Mouse (Mus musculus) liver, embryonic 16.5 days (tissue): ENCODE data around the gene Ctnnd2. TPM values are rescaled to one million over a fixed set of nuclear protein-coding genes. Genes with fewer than 3 reads are reported as not detected.

Source experiments
- ATAC-seq: fragments of 200-750 bp; cut with Nextera tagmentation; 2 replicates; pipeline ENCODE4 v1.8.0; 2017; ENCODE audit warnings: low read depth, mild to moderate bottlenecking, moderate number of reproducible peaks, moderate library complexity
- H3K27ac ChIP-seq: fragments of 300-500 bp; sonication (generic); 2 replicates; pipeline ENCODE4 v1.5.1; 2014; ENCODE audit warnings: mild to moderate bottlenecking, low read length
- H3K27me3 ChIP-seq: fragments of 300-500 bp; sonication (generic); 2 replicates; pipeline ENCODE4 v1.6.1; 2014; ENCODE audit warnings: low read depth, low read length, mixed read lengths; ENCODE audit not compliant: control insufficient read depth, insufficient read depth
- H3K36me3 ChIP-seq: fragments of 300-500 bp; sonication (generic); 2 replicates; pipeline ENCODE4 v1.6.1; 2014; ENCODE audit warnings: mild to moderate bottlenecking; ENCODE audit not compliant: control insufficient read depth, insufficient read depth
- H3K4me1 ChIP-seq: fragments of 300-500 bp; sonication (generic); 2 replicates; pipeline ENCODE4 v1.6.1; 2014; ENCODE audit warnings: low read depth, low read length, mixed read lengths; ENCODE audit not compliant: control insufficient read depth
- H3K4me2 ChIP-seq: fragments of 300-500 bp; sonication (generic); 2 replicates; pipeline ENCODE4 v1.6.1; 2014; ENCODE audit warnings: low read depth, low read length, mixed read lengths
- H3K4me3 ChIP-seq: fragments of 300-500 bp; sonication (generic); 2 replicates; pipeline ENCODE4 v1.5.1; 2014; ENCODE audit warnings: low read depth, mild to moderate bottlenecking, low read length
- H3K9ac ChIP-seq: fragments of 300-500 bp; sonication (generic); 2 replicates; pipeline ENCODE4 v1.6.1; 2014; ENCODE audit warnings: low read depth, low read length
- H3K9me3 ChIP-seq: fragments of 300-500 bp; sonication (generic); replicated peaks from 2 replicates; pipeline ENCODE4 v1.6.1; 2016; ENCODE audit warnings: low read length; ENCODE audit not compliant: control insufficient read depth
- WGBS: fragments of 180-500 bp; shearing (Covaris S2); extraction: QIAGEN DNeasy Blood & Tissue Kit; methylation state at CpG from one replicate; pipeline ENCODE4 v1.1.7; 2014; ENCODE audit not compliant: insufficient replicate concordance; 5-methylcytosine and 5-hydroxymethylcytosine counted together
- polyA plus RNA-seq: library from polyadenylated mRNA; unstranded; fragments of >200 nt; fragmentation: Nextera tagmentation; extraction: Ambion mirVana; gene quantifications from 2 replicates; pipeline ENCODE4 v1.2.1, GENCODE M21; 2015

Gene Ctnnd2
- polyA plus RNA-seq, 1 experiment from 2014 or later, result 0.28 TPM

- ATAC-seq, result no peak
- 72% methylated on average over 14 of the region's 14 CpGs for WGBS
Observed at GRCm38 (mm10) chr15:30682360-30683119, 510.1 kb downstream of the Ctnnd2 start.

GRCm38 (mm10) chr15:30686206-30687101 is 514.1 kb downstream of the Ctnnd2 start:
- H3K4me1 ChIP-seq, result no peaks in the 10 kb centered on the region
- H3K4me2 ChIP-seq, result no peak overlapping the region
- no peak overlapping the region for H3K27ac ChIP-seq
- H3K9ac ChIP-seq, result no peak overlapping the region
- H3K27me3 ChIP-seq, result no peaks in the 10 kb centered on the region
- H3K36me3 ChIP-seq, result no peaks in the 10 kb centered on the region
- H3K4me3 ChIP-seq, result no peak overlapping the region
- no peak for ATAC-seq
- no peaks in the 10 kb centered on the region for H3K9me3 ChIP-seq
- 31% methylated on average over 4 of the region's 4 CpGs for WGBS

More at GRCm38 (mm10) chr15:30682360-30683119, 510.1 kb downstream of the Ctnnd2 start:
- H3K36me3 ChIP-seq, result no peaks in the 10 kb centered on the region
- H3K4me2 ChIP-seq, result no peak overlapping the region
- H3K9me3 ChIP-seq, result no peaks in the 10 kb centered on the region
- H3K27me3 ChIP-seq, result no peaks in the 10 kb centered on the region
- no peak overlapping the region for H3K4me3 ChIP-seq
- no peak overlapping the region for H3K27ac ChIP-seq
- H3K9ac ChIP-seq, result no peak overlapping the region
- no peaks in the 10 kb centered on the region for H3K4me1 ChIP-seq

GRCm38 (mm10) chr15:30693754-30694205 is 521.4 kb downstream of the Ctnnd2 start:
- no peaks in the 10 kb centered on the region for H3K36me3 ChIP-seq
- 58% methylated on average over 6 of the region's 6 CpGs for WGBS
- ATAC-seq, result no peak
- no peaks in the 10 kb centered on the region for H3K27me3 ChIP-seq
- no peaks in the 10 kb centered on the region for H3K4me1 ChIP-seq
- no peaks in the 10 kb centered on the region for H3K9me3 ChIP-seq
- H3K4me2 ChIP-seq, result no peak overlapping the region
- H3K4me3 ChIP-seq, result no peak overlapping the region
- no peak overlapping the region for H3K9ac ChIP-seq
- no peak overlapping the region for H3K27ac ChIP-seq

GRCm38 (mm10) chr15:30694286-30694685 is 521.9 kb downstream of the Ctnnd2 start:
- H3K4me3 ChIP-seq, result no peak overlapping the region
- H3K4me1 ChIP-seq, result no peaks in the 10 kb centered on the region
- WGBS, result 54% methylated on average over 1 of the region's 1 CpGs
- no peaks in the 10 kb centered on the region for H3K36me3 ChIP-seq
- H3K27me3 ChIP-seq, result no peaks in the 10 kb centered on the region
- no peak overlapping the region for H3K9ac ChIP-seq
- no peaks in the 10 kb centered on the region for H3K9me3 ChIP-seq
- no peak for ATAC-seq
- H3K27ac ChIP-seq, result no peak overlapping the region
- H3K4me2 ChIP-seq, result no peak overlapping the region

GRCm38 (mm10) chr15:30695859-30696258 is 523.5 kb downstream of the Ctnnd2 start:
- no peaks in the 10 kb centered on the region for H3K36me3 ChIP-seq
- H3K4me1 ChIP-seq, result no peaks in the 10 kb centered on the region
- 56% methylated on average over 6 of the region's 6 CpGs for WGBS
- no peak overlapping the region for H3K4me3 ChIP-seq
- no peaks in the 10 kb centered on the region for H3K27me3 ChIP-seq
- no peak overlapping the region for H3K4me2 ChIP-seq
- no peak overlapping the region for H3K9ac ChIP-seq
- H3K27ac ChIP-seq, result no peak overlapping the region
- no peak for ATAC-seq
- H3K9me3 ChIP-seq, result no peaks in the 10 kb centered on the region; the same call in 1 of the 2 replicates

GRCm38 (mm10) chr15:30697356-30697755 is 525.0 kb downstream of the Ctnnd2 start:
- ATAC-seq, result no peak
- H3K27me3 ChIP-seq, result no peaks in the 10 kb centered on the region
- no peaks in the 10 kb centered on the region for H3K4me1 ChIP-seq
- H3K4me3 ChIP-seq, result no peak overlapping the region
- no peak overlapping the region for H3K4me2 ChIP-seq
- H3K27ac ChIP-seq, result no peak overlapping the region
- H3K36me3 ChIP-seq, result no peaks in the 10 kb centered on the region
- WGBS, result 58% methylated on average over 5 of the region's 5 CpGs
- H3K9ac ChIP-seq, result no peak overlapping the region
- H3K9me3 ChIP-seq, result no peaks in the 10 kb centered on the region; the same call in 1 of the 2 replicates

- Histone ChIP-seq H3K9ac (no peak overlapping the region), H3K4me1 (no peaks in the 10 kb centered on the region), H3K27ac (no peak overlapping the region), H3K4me3 (no peak overlapping the region), H3K36me3 (no peaks in the 10 kb centered on the region), H3K4me2 (no peak overlapping the region), H3K9me3 (no peaks in the 10 kb centered on the region; the same call in 1 of the 2 replicates), H3K27me3 (no peaks in the 10 kb centered on the region)
- WGBS, result 60% methylated on average over 6 of the region's 6 CpGs
- ATAC-seq, result no peak
Observed at GRCm38 (mm10) chr15:30700762-30701161, 528.4 kb downstream of the Ctnnd2 start.

- H3K4me1 ChIP-seq, result no peaks in the 10 kb centered on the region
- no peak for ATAC-seq
- no peaks in the 10 kb centered on the region for H3K27me3 ChIP-seq
- H3K9ac ChIP-seq, result no peak overlapping the region
- no peaks in the 10 kb centered on the region; the same call in 1 of the 2 replicates for H3K9me3 ChIP-seq
- H3K4me3 ChIP-seq, result no peak overlapping the region
- WGBS, result 49% methylated on average over 5 of the region's 5 CpGs
- no peaks in the 10 kb centered on the region for H3K36me3 ChIP-seq
- H3K27ac ChIP-seq, result no peak overlapping the region
- H3K4me2 ChIP-seq, result no peak overlapping the region
Observed at GRCm38 (mm10) chr15:30701592-30701991, 529.2 kb downstream of the Ctnnd2 start.
